In genomic region chr9:13716316-13717099, GRCm38 (mm10) we compare ENCODE assay signal across 8 mouse cellular contexts. TPM values are rescaled to one million over a fixed set of nuclear protein-coding genes. Genes with fewer than 3 reads are reported as not detected.
DNase-seq lines count a peak whose midpoint lies in the region; ATAC-seq and TF ChIP-seq lines count a peak whose summit lies in the region.

No protein-coding gene starts in this region.

- no peaks in the 10 kb centered on the region for H3K27me3 ChIP-seq in cerebellum, adult 2 months (ENCODE audit: control insufficient read depth, insufficient read depth, low read length)
- no peaks in the 10 kb centered on the region for H3K27me3 ChIP-seq in hindbrain, embryonic 11.5 days (ENCODE audit: control insufficient read depth, insufficient read depth, low read length)

- TF ChIP-seq POLR2A in cerebellum, adult 2 months (IDR thresholded peaks at IDR 0.05; ENCODE audit: borderline replicate concordance, insufficient read depth, low read length): no peak

- no peaks in the 10 kb centered on the region for H3K36me3 ChIP-seq in hindbrain, embryonic 11.5 days (ENCODE audit: control insufficient read depth, insufficient read depth, low read length)

- no peaks in the 10 kb centered on the region for H3K9me3 ChIP-seq in hindbrain, embryonic 11.5 days (ENCODE audit: control insufficient read depth, low read length)

- H3K4me2 ChIP-seq in hindbrain, embryonic 11.5 days (replicated peaks; ENCODE audit: low read depth, low read length): no peak overlapping the region

- WGBS in cerebellum, adult 2 months: 19% methylated on average over 8 of the region's 8 CpGs
- WGBS in hindbrain, embryonic 11.5 days: 25% methylated on average over 8 of the region's 8 CpGs

- H3K4me1 ChIP-seq in cerebellum, adult 2 months (ENCODE audit: control insufficient read depth, insufficient read depth, low read length): no peaks in the 10 kb centered on the region
- no peaks in the 10 kb centered on the region for H3K4me1 ChIP-seq in hindbrain, embryonic 11.5 days (replicated peaks; ENCODE audit: control insufficient read depth, insufficient read depth, low read length)

- no peak overlapping the region for H3K9ac ChIP-seq in hindbrain, embryonic 11.5 days (ENCODE audit: low read depth, low read length)

- TF ChIP-seq CTCF in cerebellum, adult 2 months (IDR thresholded peaks at IDR 0.05; ENCODE audit: borderline replicate concordance, insufficient read depth, low read depth, low read length): peak; percentile 77

- H3K4me3 ChIP-seq in cerebellum, adult 2 months (replicated peaks; ENCODE audit: insufficient read depth, low read depth, low read length): no peak overlapping the region
- no peak overlapping the region for H3K4me3 ChIP-seq in hindbrain, embryonic 11.5 days (ENCODE audit: low read depth, low read length)

- H3K27ac ChIP-seq in cerebellum, adult 2 months (ENCODE audit: insufficient read depth, low read length): no peak overlapping the region
- no peak overlapping the region for H3K27ac ChIP-seq in hindbrain, embryonic 11.5 days (ENCODE audit: low read depth, low read length)

- peak; percentile 74 for ATAC-seq in hindbrain, embryonic 11.5 days (ENCODE audit: low FRiP score)

- peak; percentile 69 for DNase-seq in Muller cell, postnatal 12 days (ENCODE audit: inconsistent ontology term)
- peak; percentile 73 to 78 for DNase-seq in cerebellum, adult 2 months
- peak; percentile 82 for DNase-seq in forelimb bud, embryonic 11.5 days (ENCODE audit: low read depth, low spot score)
- peak; percentile 87 for DNase-seq in hindbrain, embryonic 11.5 days (ENCODE audit: low spot score)
- peak; percentile 78 for DNase-seq in layer of hippocampus, adult 9-11 months
- DNase-seq in lung, postnatal 10 days: peak; percentile 89
- peak; percentile 65 for DNase-seq in ovary, postnatal 36 days (ENCODE audit: low spot score)
- DNase-seq in thymus, postnatal 14 days: peak; percentile 76

RNA-seq across cellular contexts. Expression of gene Mtmr2, which starts 31.7 kb away (rescaled TPM):
- 44.1 and 44.3 TPM in 2 replicates for polyA plus RNA-seq in cerebellum, adult 2 months (2012; rRNA removed)
- 79.1 and 79.3 TPM in 2 replicates for polyA plus RNA-seq in hindbrain, embryonic 11.5 days (2014; fragmentation: Nextera tagmentation; extraction: Ambion mirVana)
